Mouse (Mus musculus): ENCODE measurements around the gene Myrip.

Myrip gene

DNA sequence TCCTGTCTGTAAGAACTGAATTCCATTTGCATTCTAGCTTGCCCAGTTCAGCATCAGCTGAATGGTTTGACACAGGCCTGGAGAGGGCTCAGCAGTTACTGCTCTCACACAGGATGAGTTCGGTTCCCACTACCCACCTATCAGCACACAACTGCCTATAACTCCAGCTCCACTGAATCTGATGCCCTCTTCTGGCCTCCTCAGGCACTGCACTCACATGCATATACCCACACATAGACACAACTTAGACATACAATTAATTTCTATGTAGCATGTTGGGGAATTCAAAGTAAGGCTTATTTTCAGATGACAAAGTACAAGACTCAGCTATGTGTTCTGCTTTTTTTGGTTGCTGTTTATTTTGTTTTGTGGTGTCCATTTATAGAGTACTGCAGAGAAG, 137.0 kb downstream of the Myrip start:
- in situ Hi-C loops (cut with MboI; ENCODE audit: unreplicated experiment in 2 of 2): loop anchor here (10.0 kb wide), 2 partner anchors 146 to 806 kb away; no protein-coding TSS in a partner anchor

DNA sequence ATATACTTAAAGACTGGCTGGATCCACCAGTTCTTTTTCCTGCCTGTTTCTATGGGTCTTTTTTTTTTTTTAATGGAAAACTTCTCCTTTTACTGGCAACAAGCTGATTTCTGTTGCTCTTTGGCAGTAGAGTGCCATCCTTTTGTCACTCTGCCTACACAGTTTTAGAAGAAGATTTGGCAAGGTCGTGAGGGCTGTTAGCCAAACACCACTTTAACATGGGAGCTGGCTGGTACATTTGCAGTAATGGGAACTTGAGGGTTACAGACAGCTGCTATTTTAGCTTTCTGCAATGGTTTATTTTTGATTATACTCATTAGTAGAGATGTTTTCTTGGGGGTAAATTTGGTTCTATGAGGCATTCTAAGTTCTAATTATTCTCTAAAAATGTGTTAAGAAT, 137.5 kb downstream of the Myrip start:
- in situ Hi-C loops (cut with MboI; ENCODE audit: unreplicated experiment in 2 of 2): loop anchor here (10.0 kb wide), 2 partner anchors 146 to 806 kb away; no protein-coding TSS in a partner anchor

GRCm38 (mm10) chr9:120444642-120445041, 143.3 kb downstream of the Myrip start:
- in situ Hi-C loops (cut with MboI; ENCODE audit: unreplicated experiment in 2 of 2): no loop called here

DNA sequence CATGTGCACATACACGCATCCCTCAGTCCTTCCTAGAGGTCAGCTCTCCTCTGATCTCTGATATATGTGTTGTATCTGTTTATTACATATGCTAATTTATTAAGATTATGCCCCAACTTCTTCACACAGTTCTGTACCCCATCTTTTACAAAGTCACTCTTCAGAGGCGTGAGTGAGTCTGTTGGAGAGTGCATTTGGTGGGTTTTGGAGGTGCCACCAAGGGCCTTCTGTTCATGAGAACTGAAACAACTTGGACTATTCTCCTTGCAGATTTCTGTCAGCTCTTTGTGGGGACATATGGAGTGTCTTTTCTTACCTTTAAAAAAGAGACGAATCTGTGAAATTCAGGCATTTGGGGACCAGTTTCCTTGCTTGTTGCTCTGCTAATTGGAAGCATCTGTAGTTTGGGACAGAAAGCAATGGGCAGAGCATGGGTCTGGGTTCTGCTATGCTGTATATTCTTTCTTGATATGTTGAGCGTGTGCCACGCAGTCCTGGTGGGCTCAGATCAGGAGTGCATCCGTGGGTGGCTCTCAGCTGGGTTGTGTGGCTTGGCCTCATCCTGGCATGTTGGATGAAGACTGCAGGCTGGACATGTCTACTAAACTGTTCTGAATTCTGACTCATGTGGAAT, 148.5 kb downstream of the Myrip start:
- in situ Hi-C loops (cut with MboI; ENCODE audit: unreplicated experiment in 2 of 2): no loop called here

- in situ Hi-C loops (cut with MboI; ENCODE audit: unreplicated experiment in 2 of 2): no loop called here
Measured at GRCm38 (mm10) chr9:120455768-120456655, 154.7 kb downstream of the Myrip start.

DNA sequence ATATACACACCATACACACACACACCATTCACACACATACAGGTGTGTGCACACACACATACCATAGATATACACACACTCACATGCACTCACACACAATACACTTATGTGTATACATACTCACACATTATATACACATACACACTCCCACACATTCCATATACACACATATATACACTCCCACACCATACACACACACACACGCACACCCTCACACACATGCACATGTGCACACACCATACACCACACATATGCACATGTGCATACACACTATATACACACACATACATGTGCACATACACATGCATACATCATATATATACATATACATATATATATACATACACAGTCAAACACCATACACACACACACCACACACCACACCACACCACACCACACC, 169.1 kb downstream of the Myrip start:
- in situ Hi-C loops (cut with MboI; ENCODE audit: unreplicated experiment in 2 of 2): no loop called here

- in situ Hi-C loops (cut with MboI; ENCODE audit: unreplicated experiment in 2 of 2): loop anchor here in 1 of 2 experiments (25.0 kb wide), 3 partner anchors 456 to 1506 kb away; partner anchors contain the start of genes Ctnnb1 and Pomgnt2
Measured at GRCm38 (mm10) chr9:120481644-120482043, 180.3 kb downstream of the Myrip start.

DNA sequence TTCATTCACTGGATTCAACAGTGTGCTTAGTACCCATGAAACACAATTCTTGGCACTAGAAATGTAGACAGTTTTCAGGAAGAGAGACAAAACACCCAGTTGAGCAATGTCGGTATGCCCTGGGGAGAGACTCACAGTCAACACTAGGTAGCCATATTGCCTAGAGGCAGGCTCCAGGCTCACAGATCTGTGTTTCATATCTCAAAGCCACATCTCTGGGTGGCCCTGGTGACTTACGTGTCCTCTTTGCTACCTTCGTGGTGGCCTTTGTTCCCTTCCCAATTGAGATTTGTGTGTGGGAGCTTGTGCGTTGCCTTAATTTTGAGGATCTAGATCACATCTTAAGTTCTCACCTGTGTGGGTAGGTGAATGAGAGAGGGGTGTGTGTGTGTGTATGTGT, 181.1 kb downstream of the Myrip start:
- in situ Hi-C loops (cut with MboI; ENCODE audit: unreplicated experiment in 2 of 2): loop anchor here in 1 of 2 experiments (25.0 kb wide), 3 partner anchors 455 to 1505 kb away; partner anchors contain the start of genes Ctnnb1 and Pomgnt2

GRCm38 (mm10) chr9:120483101-120483500, 181.8 kb downstream of the Myrip start:
- in situ Hi-C loops (cut with MboI; ENCODE audit: unreplicated experiment in 2 of 2): loop anchor here in 1 of 2 experiments (25.0 kb wide), 3 partner anchors 454 to 1504 kb away; partner anchors contain the start of genes Ctnnb1 and Pomgnt2

DNA sequence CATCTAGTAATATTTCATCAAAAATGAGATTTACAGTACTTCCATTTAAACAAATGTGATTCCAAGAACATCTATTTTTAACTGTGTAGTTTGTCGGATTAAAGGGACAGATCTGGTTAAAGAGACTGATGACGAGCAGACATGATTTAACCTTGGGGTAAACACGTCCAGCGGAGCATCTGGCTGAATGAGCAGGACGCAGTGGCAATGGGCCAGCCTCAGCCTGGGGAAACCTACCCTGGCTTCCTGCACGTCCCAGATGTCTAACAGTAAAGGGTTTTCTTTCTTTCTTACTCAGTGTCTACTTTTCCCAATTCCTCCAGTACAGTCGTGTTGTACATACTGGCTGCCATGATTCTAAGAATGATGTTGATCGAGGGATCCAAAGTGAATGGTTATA, 185.8 kb downstream of the Myrip start:
- in situ Hi-C loops (cut with MboI; ENCODE audit: unreplicated experiment in 2 of 2): loop anchor here in 1 of 2 experiments (25.0 kb wide), 3 partner anchors 450 to 1500 kb away; partner anchors contain the start of genes Ctnnb1 and Pomgnt2

DNA sequence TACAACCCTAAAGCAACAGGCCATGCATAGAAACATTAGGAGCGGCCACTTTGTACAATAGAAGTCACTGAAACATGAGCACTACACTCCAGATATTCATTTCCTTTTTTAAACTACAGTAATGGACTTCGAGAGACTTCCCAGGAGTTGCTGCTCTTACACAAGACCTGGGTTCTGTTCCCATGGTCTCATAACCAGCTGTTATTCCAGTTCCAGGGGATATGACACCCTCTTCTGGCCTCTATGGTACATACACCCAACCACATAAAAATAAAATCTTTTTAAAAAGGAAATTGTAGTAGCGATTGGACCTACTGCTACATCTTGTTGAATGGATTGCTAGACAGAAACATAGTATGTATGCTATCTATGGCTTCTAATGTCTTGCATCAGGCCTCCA, 190.2 kb downstream of the Myrip start:
- in situ Hi-C loops (cut with MboI; ENCODE audit: unreplicated experiment in 2 of 2): loop anchor here (10.0 to 25.0 kb wide), 5 partner anchors 357 to 1496 kb away; partner anchors contain the start of genes Ctnnb1 (in 1 of the 2) and Pomgnt2 (in 1 of the 2)

DNA sequence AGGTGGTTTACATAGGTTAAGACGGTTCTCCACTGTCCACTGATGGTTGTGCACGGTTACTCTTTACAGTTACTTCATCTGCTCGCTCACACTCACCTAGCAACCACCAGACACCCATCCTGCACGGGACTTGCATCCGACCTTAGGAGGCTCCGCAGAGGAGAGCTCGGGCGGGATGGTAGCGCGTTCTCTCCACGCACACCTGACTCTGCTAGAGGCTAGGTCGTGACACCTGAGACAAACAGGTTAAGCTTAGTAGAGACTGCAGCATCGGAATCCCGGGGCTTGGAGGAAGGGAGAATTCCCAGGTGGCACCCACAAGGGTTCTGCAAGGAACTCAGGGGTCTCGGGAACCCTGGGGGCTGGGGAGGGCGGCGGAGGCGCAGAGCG, 190.7 kb downstream of the Myrip start, which contains the start of gene Eif1b:
Eif1b (plus strand) TSS at position 223 of the 390 bp plus-strand sequence.
- in situ Hi-C loops (cut with MboI; ENCODE audit: unreplicated experiment in 2 of 2): loop anchor here (10.0 to 25.0 kb wide), 5 partner anchors 357 to 1495 kb away; partner anchors contain the start of genes Ctnnb1 (in 1 of the 2) and Pomgnt2 (in 1 of the 2)

DNA sequence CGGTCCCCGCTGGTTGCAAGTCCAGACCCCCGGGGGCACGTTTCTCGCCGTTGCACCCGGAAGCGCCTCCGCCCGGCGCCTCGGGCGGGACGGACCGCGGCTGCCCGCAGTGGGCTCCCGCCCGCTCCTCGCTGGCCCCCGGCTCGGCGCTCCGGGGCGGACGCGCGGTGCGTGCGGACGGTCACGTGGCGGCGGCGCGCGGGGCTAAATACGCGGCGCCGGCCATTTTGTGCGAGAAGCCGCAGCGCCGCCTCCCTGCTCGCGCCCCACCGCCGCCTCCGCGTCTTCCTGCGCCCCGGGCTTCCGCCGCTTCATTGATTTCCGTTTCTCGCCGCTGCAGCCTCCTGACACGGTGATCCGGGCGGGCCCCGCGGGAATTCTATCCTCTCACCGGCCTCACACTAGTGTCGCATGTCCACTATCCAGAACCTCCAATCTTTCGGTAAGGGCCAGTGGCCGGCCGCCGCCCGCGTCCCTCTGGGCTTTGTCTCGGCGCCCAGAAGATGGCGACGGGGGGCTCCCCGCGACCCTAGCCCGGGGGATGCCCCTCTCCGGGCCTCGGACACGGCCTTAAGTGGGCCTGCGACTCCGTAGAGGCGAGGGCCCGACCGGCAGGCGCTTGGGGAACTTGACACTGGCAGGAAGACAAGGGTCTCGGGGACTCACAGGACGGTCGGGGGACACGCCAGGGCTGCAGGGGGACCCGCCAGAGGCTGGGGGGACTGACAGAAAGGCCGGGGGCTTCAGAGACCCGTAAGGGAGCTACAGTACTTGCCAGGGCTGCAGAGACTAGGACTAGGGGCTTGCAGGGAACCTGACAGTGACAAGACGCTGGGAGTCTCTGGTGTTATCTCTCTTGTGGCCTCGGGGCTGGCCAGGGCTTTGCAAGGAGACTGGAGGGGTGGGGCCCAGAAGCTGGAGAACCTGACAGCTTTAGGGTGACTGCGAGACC, 191.4 kb downstream of the Myrip start:
- in situ Hi-C loops (cut with MboI; ENCODE audit: unreplicated experiment in 2 of 2): loop anchor here (10.0 to 25.0 kb wide), 5 partner anchors 358 to 1495 kb away; partner anchors contain the start of genes Ctnnb1 (in 1 of the 2) and Pomgnt2 (in 1 of the 2)

- in situ Hi-C loops (cut with MboI; ENCODE audit: unreplicated experiment in 2 of 2): loop anchor here (10.0 to 25.0 kb wide), 5 partner anchors 359 to 1494 kb away; partner anchors contain the start of genes Ctnnb1 (in 1 of the 2) and Pomgnt2 (in 1 of the 2)
Measured at GRCm38 (mm10) chr9:120493781-120494180, 192.5 kb downstream of the Myrip start.

- in situ Hi-C loops (cut with MboI; ENCODE audit: unreplicated experiment in 2 of 2): loop anchor here (5.0 to 25.0 kb wide), 6 partner anchors 64 to 1491 kb away; partner anchors contain the start of genes Ctnnb1 (in 1 of the 2) and Pomgnt2 (in 1 of the 2)
Measured at GRCm38 (mm10) chr9:120496691-120497090, 195.4 kb downstream of the Myrip start.

GRCm38 (mm10) chr9:120497983-120498382, 196.7 kb downstream of the Myrip start:
- in situ Hi-C loops (cut with MboI; ENCODE audit: unreplicated experiment in 2 of 2): loop anchor here (5.0 to 25.0 kb wide), 6 partner anchors 66 to 1489 kb away; partner anchors contain the start of genes Ctnnb1 (in 1 of the 2) and Pomgnt2 (in 1 of the 2)

DNA sequence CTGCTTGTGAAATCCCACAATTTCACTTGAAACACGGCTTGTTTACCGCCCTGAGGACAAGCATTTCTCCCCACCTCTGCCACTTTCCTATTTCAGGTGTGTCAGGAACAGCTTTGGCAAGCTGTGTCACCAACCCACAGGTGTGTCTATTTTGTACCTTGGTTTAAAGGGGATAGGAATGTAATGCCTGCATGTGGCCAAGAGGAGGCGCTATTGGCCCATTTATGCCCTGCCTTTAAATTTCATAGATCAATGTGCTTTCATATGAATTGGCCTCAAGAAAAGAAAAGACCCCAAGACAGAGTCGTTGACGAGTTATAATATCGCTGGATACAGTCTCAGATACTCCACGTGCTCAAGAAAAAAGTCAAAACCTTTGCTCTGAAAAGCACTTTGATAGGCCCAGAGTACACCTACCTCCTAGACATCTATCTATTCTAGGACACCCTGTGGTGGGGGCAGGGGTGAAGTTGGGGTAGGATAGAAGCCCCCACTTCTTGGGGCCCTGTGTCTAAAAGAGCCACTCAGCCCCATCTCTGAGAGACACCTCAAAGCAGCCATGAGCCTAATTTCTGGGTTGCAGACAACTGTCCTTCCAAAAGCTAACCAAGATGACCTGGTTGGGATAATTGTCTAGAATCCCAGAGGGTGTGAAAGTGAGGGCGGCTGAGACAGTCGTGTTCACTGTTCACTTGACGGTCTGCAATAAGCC, 200.0 kb downstream of the Myrip start:
- in situ Hi-C loops (cut with MboI; ENCODE audit: unreplicated experiment in 2 of 2): loop anchor here (5.0 to 25.0 kb wide), 5 partner anchors 86 to 1086 kb away; no protein-coding TSS in a partner anchor

GRCm38 (mm10) chr9:120502013-120502412, 200.7 kb downstream of the Myrip start:
- in situ Hi-C loops (cut with MboI; ENCODE audit: unreplicated experiment in 2 of 2): loop anchor here (5.0 to 25.0 kb wide), 5 partner anchors 85 to 1085 kb away; no protein-coding TSS in a partner anchor
